Mouse (Mus musculus) gonadal fat pad, adult 2 months (tissue): ENCODE results near the gene Ndufs5. TPM values are rescaled to one million over a fixed set of nuclear protein-coding genes. Genes with fewer than 3 reads are reported as not detected.

Source experiments
- polyA plus RNA-seq: library from polyadenylated mRNA; depleted of rRNA; stranded (reverse); fragments of >200 nt; gene quantifications from 2 replicates; pipeline ENCODE4 v1.2.3, GENCODE M21; 2012; rRNA removed

Ndufs5 gene
- polyA plus RNA-seq, 1 experiment: 74.2 TPM

Other genes starting within 250 kb of the Ndufs5 start
- 48.0 and 49.8 TPM in 2 replicates for gene Macf1, start 33.8 kb downstream of the Ndufs5 start, polyA plus RNA-seq
- gene Akirin1, start 32.1 kb upstream of the Ndufs5 start, polyA plus RNA-seq: 24.2 and 33.0 TPM in 2 replicates
- 3.8 and 7.1 TPM in 2 replicates for gene Rhbdl2, start 69.7 kb upstream of the Ndufs5 start, polyA plus RNA-seq
- gene 4933427I04Rik, start 141.5 kb upstream of the Ndufs5 start, polyA plus RNA-seq: 0.04 and 0.27 TPM in 2 replicates
- gene Mycbp, start 186.6 kb upstream of the Ndufs5 start, polyA plus RNA-seq: 23.3 and 26.1 TPM in 2 replicates
- gene Rragc, start 199.2 kb upstream of the Ndufs5 start, polyA plus RNA-seq: 66.3 and 78.9 TPM in 2 replicates
- 0.65 TPM in 1 of 2 replicates, not detected in the other for gene 4930535I16Rik, start 199.8 kb upstream of the Ndufs5 start, polyA plus RNA-seq